Mouse (Mus musculus) heart, embryonic 16.5 days (tissue): ENCODE measurements around the gene AL732309.1. TPM values are rescaled to one million over a fixed set of nuclear protein-coding genes. Genes with fewer than 3 reads are reported as not detected.

ENCODE experiments used
- ATAC-seq: fragments of 200-750 bp; cut with Nextera tagmentation; replicated peaks from 2 replicates; pipeline ENCODE4 v1.8.0; 2017; ENCODE audit warnings: moderate number of reproducible peaks; ENCODE audit not compliant: insufficient read depth, low FRiP score; ENCODE audit errors: extremely low read depth
- H3K27ac ChIP-seq: fragments of 300-500 bp; sonication (generic); 2 replicates; pipeline ENCODE4 v1.5.1; 2014; ENCODE audit warnings: mild to moderate bottlenecking, low read length, control low read depth, moderate library complexity
- H3K27me3 ChIP-seq: fragments of 300-500 bp; sonication (generic); 2 replicates; pipeline ENCODE4 v1.6.1; 2014; ENCODE audit warnings: low read length, mixed read lengths; ENCODE audit not compliant: control insufficient read depth, insufficient read depth
- H3K36me3 ChIP-seq: fragments of 300-500 bp; sonication (generic); 2 replicates; pipeline ENCODE4 v1.6.1; 2014; ENCODE audit not compliant: control insufficient read depth, insufficient read depth
- H3K4me1 ChIP-seq: fragments of 300-500 bp; sonication (generic); 2 replicates; pipeline ENCODE4 v1.6.1; 2014; ENCODE audit warnings: low read length, mixed read lengths; ENCODE audit not compliant: control insufficient read depth, insufficient read depth
- H3K4me2 ChIP-seq: fragments of 300-500 bp; sonication (generic); 2 replicates; pipeline ENCODE4 v1.6.1; 2014; ENCODE audit warnings: low read depth, mild to moderate bottlenecking, control low read depth, low read length
- H3K4me3 ChIP-seq: fragments of 300-500 bp; sonication (generic); 2 replicates; pipeline ENCODE4 v1.5.1; 2014; ENCODE audit warnings: mild to moderate bottlenecking, control low read depth, low read length
- H3K9ac ChIP-seq: fragments of 300-500 bp; sonication (generic); 2 replicates; pipeline ENCODE4 v1.6.1; 2014; ENCODE audit warnings: low read length, control low read depth
- H3K9me3 ChIP-seq: fragments of 300-500 bp; sonication (generic); replicated peaks from 2 replicates; pipeline ENCODE4 v1.6.1; 2016; ENCODE audit warnings: low read length; ENCODE audit not compliant: control insufficient read depth
- WGBS: fragments of 180-500 bp; shearing (Covaris S2); extraction: QIAGEN DNeasy Blood & Tissue Kit; methylation state at CpG from one replicate; pipeline ENCODE4 v1.1.7; 2014; 5-methylcytosine and 5-hydroxymethylcytosine counted together
- polyA plus RNA-seq: library from polyadenylated mRNA; unstranded; fragments of >200 nt; fragmentation: Nextera tagmentation; extraction: Ambion mirVana; gene quantifications from 2 replicates; pipeline ENCODE4 v1.2.1, GENCODE M21; 2015

Gene AL732309.1
- polyA plus RNA-seq, 1 experiment from 2014 or later: 3.1 TPM

DNA sequence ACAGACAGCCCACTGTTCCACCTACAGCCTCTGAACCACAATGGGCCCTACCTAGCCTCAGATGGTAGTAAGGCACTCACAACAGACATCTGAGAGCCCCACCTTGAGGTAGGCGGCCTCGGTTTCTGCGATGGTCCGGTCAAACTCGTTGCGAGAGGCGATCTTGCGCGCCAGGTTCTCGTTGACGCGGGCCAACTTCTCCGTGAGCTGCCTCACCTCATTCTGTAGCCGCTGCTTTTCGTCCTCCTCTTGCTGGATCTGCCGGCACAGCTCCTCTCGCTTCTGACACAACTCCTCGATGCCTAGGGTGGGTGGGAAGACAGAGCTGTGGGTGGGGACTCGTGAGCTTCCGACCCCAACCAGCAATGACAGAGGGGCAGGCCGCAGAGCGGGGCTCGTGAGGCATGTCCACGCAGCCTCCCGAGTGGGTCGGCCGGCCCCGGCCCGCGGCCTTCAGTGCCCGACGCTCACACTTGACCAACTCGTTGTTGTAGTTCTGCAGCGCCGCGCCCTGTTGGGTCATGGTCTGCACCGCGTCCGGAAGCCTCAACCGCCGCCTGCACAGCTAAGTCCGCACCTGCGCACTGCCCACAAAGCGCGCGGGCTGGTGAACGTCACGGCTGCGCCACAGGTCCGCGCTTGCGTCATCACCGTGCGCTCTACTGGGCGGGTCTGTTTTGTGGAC is 25.3 kb upstream of the AL732309.1 start, which contains the start of the genes Ssna1 and Anapc2:
TSS of gene Ssna1 (minus strand) at position 612 of the 685 bp plus-strand sequence.
TSS of gene Anapc2 (plus strand) at position 652 of the 685 bp plus-strand sequence.
- Histone ChIP-seq H3K4me2 (peak within 1 kb of the TSS; percentile 96), H3K9me3 (no peaks in the 10 kb centered on the region), H3K4me3 (peak within 1 kb of the TSS; percentile 78), H3K36me3 (peaks cover 33% of the 10 kb centered on the region), H3K4me1 (peaks cover 25% of the 10 kb centered on the region), H3K27ac (peak within 1 kb of the TSS; percentile 86), H3K9ac (peak within 1 kb of the TSS; percentile 82), H3K27me3 (no peaks in the 10 kb centered on the region)
- WGBS: under 1% methylated on average over 55 of the region's 55 CpGs
- ATAC-seq: peak; percentile 96

DNA sequence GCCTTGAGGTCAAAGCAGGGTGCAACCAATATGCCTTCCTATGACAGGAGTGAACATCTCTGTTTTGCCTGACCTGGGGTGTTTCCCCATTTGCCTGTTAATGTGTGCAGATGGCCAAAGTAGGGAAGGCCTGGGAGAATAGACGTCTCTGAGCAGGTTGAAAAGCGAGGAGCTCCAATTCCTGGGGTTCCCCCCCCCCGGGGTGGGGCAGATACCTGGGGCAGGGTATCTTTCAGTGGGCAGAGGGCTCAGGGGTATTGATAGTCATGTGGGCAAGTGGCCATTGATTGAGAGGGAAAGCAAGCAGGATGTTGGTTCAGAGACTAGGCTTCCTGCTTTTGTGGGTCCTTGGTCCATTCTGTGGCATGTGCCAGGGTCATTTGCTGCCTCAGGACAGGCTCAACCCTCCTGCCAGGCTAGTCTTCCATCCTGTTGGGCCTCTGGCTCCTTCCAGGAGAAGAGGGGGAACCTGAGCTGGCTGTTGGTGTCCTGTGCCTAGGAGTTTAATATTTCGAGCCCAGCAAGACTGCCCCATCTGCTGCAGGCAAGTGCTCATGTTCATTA is 21.2 kb upstream of the AL732309.1 start:
- no peak overlapping the region for H3K9ac ChIP-seq

GRCm38 (mm10) chr2:25267241-25267640 is 20.6 kb upstream of the AL732309.1 start:
- Histone ChIP-seq H3K27ac (no peak overlapping the region), H3K4me1 (peaks cover 43% of the 10 kb centered on the region), H3K9ac (no peak overlapping the region), H3K36me3 (peaks cover 11% of the 10 kb centered on the region; the same call in 1 of the 2 replicates), H3K4me2 (no peak overlapping the region), H3K9me3 (no peaks in the 10 kb centered on the region), H3K4me3 (no peak overlapping the region), H3K27me3 (peaks cover 8% of the 10 kb centered on the region)
- ATAC-seq: no peak

More for the DNA sequence above, 21.2 kb upstream of the AL732309.1 start:
- Histone ChIP-seq H3K27me3 (peaks cover 8% of the 10 kb centered on the region), H3K4me1 (peaks cover 43% of the 10 kb centered on the region), H3K27ac (no peak overlapping the region), H3K4me3 (no peak overlapping the region), H3K9me3 (no peaks in the 10 kb centered on the region), H3K36me3 (peaks cover 11% of the 10 kb centered on the region; the same call in 1 of the 2 replicates), H3K4me2 (no peak overlapping the region)
- whole genome bisulfite sequencing: 67% methylated on average over 4 of the region's 4 CpGs
- ATAC-seq: no peak

- Histone ChIP-seq H3K4me2 (0 out of 2 replicates have a peak overlapping the region, but pooled peaks have one; percentile 13), H3K27ac (no peak overlapping the region), H3K9ac (no peak overlapping the region), H3K36me3 (peaks cover 11% of the 10 kb centered on the region; the same call in 1 of the 2 replicates), H3K4me1 (peaks cover 43% of the 10 kb centered on the region), H3K27me3 (peaks cover 8% of the 10 kb centered on the region), H3K9me3 (no peaks in the 10 kb centered on the region), H3K4me3 (no peak overlapping the region)
- WGBS: 36% methylated on average over 2 of the region's 2 CpGs
- no peak for ATAC-seq
Measured at GRCm38 (mm10) chr2:25266720-25267119, 20.1 kb upstream of the AL732309.1 start.

GRCm38 (mm10) chr2:25265897-25266656 is 19.4 kb upstream of the AL732309.1 start:
- 51% methylated on average over 6 of the region's 6 CpGs for WGBS
- no peak overlapping the region for H3K4me3 ChIP-seq
- H3K4me2 ChIP-seq: peak overlapping the region; percentile 17; the same call in 1 of the 2 replicates
- no peak overlapping the region for H3K27ac ChIP-seq
- no peaks in the 10 kb centered on the region for H3K9me3 ChIP-seq
- peaks cover 8% of the 10 kb centered on the region for H3K27me3 ChIP-seq
- peak overlapping the region; percentile 45; the same call in 1 of the 2 replicates for H3K9ac ChIP-seq
- H3K36me3 ChIP-seq: peaks cover 11% of the 10 kb centered on the region; the same call in 1 of the 2 replicates
- peaks cover 37% of the 10 kb centered on the region for H3K4me1 ChIP-seq
- ATAC-seq: no peak

- Histone ChIP-seq H3K27me3 (peaks cover 8% of the 10 kb centered on the region), H3K9ac (no peak overlapping the region), H3K4me1 (peaks cover 34% of the 10 kb centered on the region), H3K9me3 (no peaks in the 10 kb centered on the region), H3K36me3 (0 out of 2 replicates have a peak, but pooled peaks cover 4% of the 10 kb centered on the region), H3K4me2 (no peak overlapping the region), H3K27ac (no peak overlapping the region), H3K4me3 (no peak overlapping the region)
- ATAC-seq: no peak
- 59% methylated on average over 3 of the region's 3 CpGs for WGBS
Measured at GRCm38 (mm10) chr2:25264851-25265250, 18.2 kb upstream of the AL732309.1 start.

DNA sequence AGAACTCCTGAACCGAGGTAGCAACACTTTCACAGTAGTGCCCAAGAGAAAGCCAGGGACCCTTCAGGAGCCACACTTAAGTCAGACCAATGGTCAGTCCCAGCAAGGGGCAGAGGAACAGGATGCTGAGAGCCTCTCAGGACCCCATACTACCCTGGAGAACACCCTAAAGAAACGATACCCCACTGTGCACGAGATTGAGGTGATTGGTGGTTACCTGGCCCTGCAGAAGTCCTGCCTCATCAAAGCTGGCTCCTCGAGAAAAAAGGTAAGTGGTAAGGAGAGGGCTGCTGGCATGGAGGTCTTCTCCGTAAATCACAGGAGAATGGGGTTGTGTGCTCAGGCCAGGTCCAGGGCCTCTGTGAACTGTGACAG is 17.6 kb upstream of the AL732309.1 start:
- H3K9ac ChIP-seq: no peak overlapping the region
- H3K4me3 ChIP-seq: no peak overlapping the region
- no peak for ATAC-seq
- H3K4me1 ChIP-seq: peaks cover 34% of the 10 kb centered on the region
- H3K4me2 ChIP-seq: no peak overlapping the region
- H3K9me3 ChIP-seq: no peaks in the 10 kb centered on the region
- H3K27ac ChIP-seq: no peak overlapping the region
- H3K27me3 ChIP-seq: peaks cover 8% of the 10 kb centered on the region
- 66% methylated on average over 5 of the region's 5 CpGs for WGBS
- no peaks in the 10 kb centered on the region for H3K36me3 ChIP-seq

GRCm38 (mm10) chr2:25263623-25264285 is 17.1 kb upstream of the AL732309.1 start:
- H3K9me3 ChIP-seq: no peaks in the 10 kb centered on the region
- H3K9ac ChIP-seq: peak overlapping the region; percentile 78
- 25% methylated on average over 12 of the region's 12 CpGs for WGBS
- H3K4me2 ChIP-seq: peak overlapping the region; percentile 94
- peaks cover 8% of the 10 kb centered on the region for H3K27me3 ChIP-seq
- H3K27ac ChIP-seq: no peak overlapping the region
- H3K4me1 ChIP-seq: peaks cover 34% of the 10 kb centered on the region
- no peaks in the 10 kb centered on the region for H3K36me3 ChIP-seq
- peak overlapping the region; percentile 86 for H3K4me3 ChIP-seq
- ATAC-seq: no peak
